Mouse (Mus musculus) neural tube, embryonic 11.5 days (tissue): ENCODE data around the gene Sox2. TPM values are rescaled to one million over a fixed set of nuclear protein-coding genes. Genes with fewer than 3 reads are reported as not detected.

Experiments used
- ATAC-seq: fragments of 200-750 bp; cut with Nextera tagmentation; 2 replicates; pipeline ENCODE4 v1.8.0; 2017; ENCODE audit warnings: moderate number of reproducible peaks, mild to moderate bottlenecking, moderate TSS enrichment, moderate library complexity; ENCODE audit not compliant: insufficient read depth, low FRiP score, low TSS enrichment
- DNase-seq: peaks from one replicate; pipeline ENCODE4 v3.0.0-alpha.2; 2015; ENCODE audit warnings: low spot score
- H3K27ac ChIP-seq: fragments of 300-500 bp; sonication (generic); 2 replicates; pipeline ENCODE4 v1.5.1; 2014; ENCODE audit warnings: low read depth, mild to moderate bottlenecking, low read length
- H3K27me3 ChIP-seq: fragments of 300-500 bp; sonication (generic); 2 replicates; pipeline ENCODE4 v1.6.1; 2014; ENCODE audit warnings: mild to moderate bottlenecking, low read length, mixed read lengths; ENCODE audit not compliant: control insufficient read depth, insufficient read depth
- H3K36me3 ChIP-seq: fragments of 300-500 bp; sonication (generic); 2 replicates; pipeline ENCODE4 v1.6.1; 2014; ENCODE audit warnings: mild to moderate bottlenecking, low read length, moderate library complexity, mixed read lengths; ENCODE audit not compliant: control insufficient read depth, insufficient read depth
- H3K4me1 ChIP-seq: fragments of 300-500 bp; sonication (generic); 2 replicates; pipeline ENCODE4 v1.6.1; 2014; ENCODE audit warnings: low read length, mixed read lengths; ENCODE audit not compliant: control insufficient read depth, insufficient read depth
- H3K4me2 ChIP-seq: fragments of 300-500 bp; sonication (generic); 2 replicates; pipeline ENCODE4 v1.6.1; 2014; ENCODE audit warnings: low read depth, mild to moderate bottlenecking, moderate library complexity
- H3K4me3 ChIP-seq: fragments of 300-500 bp; sonication (generic); 2 replicates; pipeline ENCODE4 v1.5.1; 2014; ENCODE audit warnings: low read depth, low read length
- H3K9ac ChIP-seq: fragments of 300-500 bp; sonication (generic); 2 replicates; pipeline ENCODE4 v1.6.1; 2014; ENCODE audit warnings: mild to moderate bottlenecking, low read length
- H3K9me3 ChIP-seq: fragments of 300-500 bp; sonication (generic); 2 replicates; pipeline ENCODE4 v1.6.1; 2016; ENCODE audit warnings: low read length; ENCODE audit not compliant: control insufficient read depth
- WGBS: fragments of 180-500 bp; shearing (Covaris S2); extraction: QIAGEN DNeasy Blood & Tissue Kit; methylation state at CpG from one replicate; pipeline ENCODE4 v1.1.7; 2014; 5-methylcytosine and 5-hydroxymethylcytosine counted together
- polyA plus RNA-seq: library from polyadenylated mRNA; unstranded; fragments of >200 nt; fragmentation: Nextera tagmentation; extraction: Ambion mirVana; gene quantifications from 2 replicates; pipeline ENCODE4 v1.2.1, GENCODE M21; 2014

Sox2 gene
- polyA plus RNA-seq, 1 experiment from 2014 or later: 36.8 TPM

DNA sequence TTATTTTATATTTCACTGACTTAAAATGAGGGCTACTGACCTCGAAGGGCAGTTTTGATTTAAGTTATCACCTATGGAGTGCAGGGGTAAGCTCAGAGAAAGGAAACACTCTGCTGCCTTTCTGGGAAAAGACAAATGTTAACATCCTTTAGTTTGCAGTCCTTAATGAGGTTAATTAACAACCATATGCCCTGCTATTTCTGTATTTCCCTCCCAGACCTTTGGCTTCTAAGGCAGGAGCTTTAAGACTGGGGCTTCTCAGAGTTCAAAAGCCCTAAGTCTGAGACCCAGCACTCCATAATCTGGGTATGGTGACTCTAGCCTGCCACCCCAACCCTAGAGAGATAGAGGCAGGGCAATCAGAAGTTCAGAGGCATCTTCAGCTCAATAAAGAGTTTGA lies 19.5 kb upstream of the Sox2 start:
- no peak overlapping the region for H3K4me3 ChIP-seq
- no peaks in the 10 kb centered on the region for H3K36me3 ChIP-seq
- no peak overlapping the region for H3K27ac ChIP-seq
- ATAC-seq (no peak), DNase-seq (no peak)
- H3K9ac ChIP-seq: no peak overlapping the region
- H3K9me3 ChIP-seq: no peaks in the 10 kb centered on the region
- H3K4me2 ChIP-seq: no peak overlapping the region
- H3K4me1 ChIP-seq: no peaks in the 10 kb centered on the region
- WGBS: 72% methylated on average over 1 of the region's 1 CpGs
- H3K27me3 ChIP-seq: no peaks in the 10 kb centered on the region

DNA sequence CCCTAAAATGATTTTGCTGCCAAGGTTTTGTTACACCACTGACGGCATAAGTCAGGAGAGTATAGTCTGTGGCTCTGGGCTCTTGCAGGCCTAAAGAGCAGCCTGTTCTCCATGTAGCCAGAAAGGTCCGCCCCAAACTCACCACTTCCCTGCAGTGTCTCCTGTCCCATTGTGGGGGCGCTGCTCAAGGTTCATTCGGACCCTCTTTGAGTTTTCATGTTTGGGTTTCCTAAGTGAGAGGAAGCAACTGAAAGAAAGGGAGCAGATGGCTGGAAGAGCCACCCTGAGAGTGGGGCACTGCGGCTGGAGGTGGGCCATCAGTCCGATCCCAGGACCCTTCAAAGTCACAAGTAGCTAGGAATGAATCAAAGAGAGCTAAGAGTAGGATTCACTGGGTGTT lies 13.2 kb upstream of the Sox2 start:
- Histone ChIP-seq H3K4me1 (peaks cover 15% of the 10 kb centered on the region), H3K4me3 (no peak overlapping the region), H3K36me3 (no peaks in the 10 kb centered on the region), H3K9ac (no peak overlapping the region), H3K27ac (no peak overlapping the region), H3K4me2 (no peak overlapping the region), H3K9me3 (no peaks in the 10 kb centered on the region), H3K27me3 (0 out of 2 replicates have a peak, but pooled peaks cover 3% of the 10 kb centered on the region)
- 49% methylated on average over 6 of the region's 6 CpGs for WGBS
- no peak for ATAC-seq
- no peak for DNase-seq

DNA sequence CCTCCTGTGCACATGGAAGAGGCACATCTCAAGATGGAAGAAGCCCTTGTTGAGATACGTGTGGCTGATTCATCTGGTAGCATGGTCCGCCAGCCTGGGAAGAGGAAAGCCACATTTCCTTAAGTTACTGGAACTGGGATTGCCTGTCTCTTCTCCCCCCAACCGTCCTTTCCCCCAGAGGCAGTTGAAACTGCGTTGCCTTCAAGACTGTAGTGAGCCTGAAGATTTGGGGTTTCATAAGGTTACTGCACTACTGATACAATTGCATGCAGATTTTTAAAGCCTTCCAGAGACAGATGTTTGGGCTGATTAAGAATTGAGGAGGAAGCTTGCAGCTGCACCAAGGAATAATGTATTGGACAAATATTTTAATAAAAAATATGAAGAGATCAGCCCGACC lies 12.7 kb upstream of the Sox2 start:
- DNase-seq: no peak
- H3K9ac ChIP-seq: no peak overlapping the region
- H3K4me3 ChIP-seq: no peak overlapping the region
- peaks cover 8% of the 10 kb centered on the region; the same call in 1 of the 2 replicates for H3K27me3 ChIP-seq
- no peaks in the 10 kb centered on the region for H3K9me3 ChIP-seq
- no peaks in the 10 kb centered on the region for H3K36me3 ChIP-seq
- 26% methylated on average over 5 of the region's 5 CpGs for whole genome bisulfite sequencing
- H3K27ac ChIP-seq: peak overlapping the region; percentile 49; the same call in 1 of the 2 replicates
- no peak overlapping the region for H3K4me2 ChIP-seq
- ATAC-seq: no peak
- H3K4me1 ChIP-seq: peaks cover 20% of the 10 kb centered on the region

DNA sequence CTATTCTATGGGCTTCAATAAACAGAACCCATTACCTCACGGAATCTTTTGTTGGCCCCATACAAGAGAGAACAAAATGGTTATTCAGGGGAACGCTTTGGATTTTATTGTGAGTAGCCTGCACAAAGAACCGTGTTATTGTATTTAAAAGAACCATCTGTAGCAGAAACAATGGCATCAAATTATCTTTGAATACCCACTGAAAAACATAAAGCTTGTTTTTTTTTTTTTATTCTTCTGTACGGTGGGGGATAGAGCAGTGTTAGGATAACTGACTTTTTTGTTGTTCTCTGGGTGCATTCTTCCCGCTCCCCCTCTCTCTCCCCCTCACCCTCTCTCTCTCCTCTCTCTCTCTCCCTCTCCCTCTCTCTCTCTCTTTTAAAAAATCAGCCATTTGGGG lies 12.3 kb upstream of the Sox2 start:
- DNase-seq (no peak), ATAC-seq (no peak)
- Histone ChIP-seq H3K9me3 (no peaks in the 10 kb centered on the region), H3K4me1 (peaks cover 22% of the 10 kb centered on the region), H3K9ac (peak overlapping the region; percentile 45), H3K4me3 (peak overlapping the region; percentile 13; the same call in 1 of the 2 replicates), H3K36me3 (no peaks in the 10 kb centered on the region), H3K27me3 (peaks cover 9% of the 10 kb centered on the region; the same call in 1 of the 2 replicates), H3K4me2 (peak overlapping the region; percentile 42), H3K27ac (peak overlapping the region; percentile 44; the same call in 1 of the 2 replicates)
- WGBS: 18% methylated on average over 5 of the region's 5 CpGs

DNA sequence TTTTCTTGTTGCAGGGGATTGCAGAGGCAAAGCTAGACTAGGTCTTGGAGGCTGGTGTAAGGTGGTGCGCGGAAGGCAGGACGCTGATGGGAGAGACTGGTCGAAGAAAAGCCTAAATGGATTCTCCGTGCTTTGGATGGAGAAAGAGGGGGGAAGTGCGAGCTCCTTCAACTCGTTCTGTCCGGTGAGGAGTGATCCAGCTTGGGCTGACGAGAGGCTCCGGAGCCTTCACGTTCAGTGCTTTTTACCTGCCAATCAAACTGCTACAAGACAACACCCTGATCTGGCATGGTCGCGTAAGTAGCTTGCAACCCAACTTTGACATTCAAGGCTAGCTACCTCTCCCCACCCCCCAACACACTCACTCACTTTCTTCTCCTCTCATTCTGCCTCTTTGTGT lies 11.9 kb upstream of the Sox2 start:
- H3K27ac ChIP-seq: peak overlapping the region; percentile 44; the same call in 1 of the 2 replicates
- H3K4me2 ChIP-seq: peak overlapping the region; percentile 42
- H3K9ac ChIP-seq: peak overlapping the region; percentile 45
- peak overlapping the region; percentile 13; the same call in 1 of the 2 replicates for H3K4me3 ChIP-seq
- peak; percentile 57 for DNase-seq
- ATAC-seq: no peak
- H3K27me3 ChIP-seq: peaks cover 9% of the 10 kb centered on the region; the same call in 1 of the 2 replicates
- no peaks in the 10 kb centered on the region for H3K36me3 ChIP-seq
- H3K9me3 ChIP-seq: no peaks in the 10 kb centered on the region
- 9% methylated on average over 13 of the region's 13 CpGs for WGBS
- H3K4me1 ChIP-seq: peaks cover 22% of the 10 kb centered on the region

DNA sequence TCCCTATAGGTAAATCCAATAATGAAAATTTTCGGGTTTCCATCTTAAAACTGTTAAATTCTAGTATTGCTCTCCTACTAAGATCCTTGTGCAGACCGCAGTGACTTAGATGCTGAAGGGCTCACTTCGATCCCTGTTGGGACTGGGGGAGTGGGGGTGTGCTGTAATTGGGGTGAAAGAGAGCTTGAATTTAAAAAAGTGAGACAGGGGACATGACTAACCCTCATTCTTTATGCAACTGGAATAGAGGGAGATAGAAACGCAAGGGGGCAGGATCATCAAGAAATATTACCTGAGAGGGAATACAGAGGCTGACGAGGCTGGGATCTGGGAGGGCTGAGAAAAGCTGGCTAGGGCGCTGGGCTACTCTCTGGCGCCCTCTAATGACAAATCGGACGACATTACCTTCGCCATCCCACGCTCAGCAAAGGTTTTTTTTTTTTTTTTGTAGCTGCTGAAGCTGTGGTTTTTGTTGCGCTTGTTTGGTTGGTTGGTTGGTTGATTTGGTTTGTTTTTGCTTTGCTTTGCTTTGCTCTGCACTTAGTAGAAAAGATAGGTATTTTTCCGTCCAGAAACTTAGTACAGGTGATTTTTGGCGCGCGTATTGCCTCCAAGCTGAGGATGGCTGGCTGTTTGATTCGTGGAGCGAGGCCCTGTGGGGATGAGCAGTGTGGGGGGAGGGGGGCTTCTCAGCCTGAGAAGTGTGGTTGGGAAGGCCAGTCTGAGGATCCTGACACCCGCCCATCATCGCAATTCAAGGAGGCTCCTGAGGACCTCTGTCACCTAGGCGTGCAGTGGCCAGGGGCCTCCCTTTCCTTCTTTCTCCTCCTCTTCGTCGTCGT lies 11.0 kb upstream of the Sox2 start:
- 3% methylated on average over 24 of the region's 24 CpGs for WGBS
- H3K4me1 ChIP-seq: peaks cover 22% of the 10 kb centered on the region
- peak overlapping the region; percentile 48 for H3K4me2 ChIP-seq
- peaks cover 10% of the 10 kb centered on the region; the same call in 1 of the 2 replicates for H3K27me3 ChIP-seq
- H3K4me3 ChIP-seq: peak overlapping the region; percentile 26
- no peak overlapping the region for H3K27ac ChIP-seq
- ATAC-seq: peak; percentile 27
- 0 out of 2 replicates have a peak overlapping the region, but pooled peaks have one; percentile 26 for H3K9ac ChIP-seq
- DNase-seq: peak; percentile 75
- no peaks in the 10 kb centered on the region for H3K9me3 ChIP-seq
- H3K36me3 ChIP-seq: no peaks in the 10 kb centered on the region

DNA sequence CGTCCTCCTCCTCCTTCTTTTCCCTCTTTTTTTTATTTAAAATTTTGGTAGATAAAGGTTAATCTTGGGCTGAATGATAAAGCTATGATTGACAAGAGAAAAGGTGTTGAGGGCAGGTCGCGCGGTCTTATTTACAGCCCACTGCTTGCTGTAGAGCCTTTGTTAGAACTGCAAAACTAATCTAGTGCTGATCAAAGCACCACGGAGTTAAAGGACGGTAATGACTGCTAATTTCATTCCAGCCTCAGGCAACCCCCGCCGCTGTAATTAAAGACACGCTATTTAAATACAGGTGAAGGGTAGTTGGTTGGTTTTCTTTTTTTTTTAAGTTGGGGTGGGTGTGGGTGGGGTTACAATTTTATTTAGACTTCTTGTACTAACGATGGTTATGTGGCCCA lies 10.3 kb upstream of the Sox2 start:
- no peak for DNase-seq
- Histone ChIP-seq H3K27me3 (peaks cover 11% of the 10 kb centered on the region; the same call in 1 of the 2 replicates), H3K36me3 (no peaks in the 10 kb centered on the region), H3K9me3 (no peaks in the 10 kb centered on the region), H3K27ac (no peak overlapping the region), H3K4me2 (peak overlapping the region; percentile 48), H3K9ac (0 out of 2 replicates have a peak overlapping the region, but pooled peaks have one; percentile 26), H3K4me3 (peak overlapping the region; percentile 26), H3K4me1 (peaks cover 22% of the 10 kb centered on the region)
- 3% methylated on average over 10 of the region's 10 CpGs for WGBS
- no peak for ATAC-seq

DNA sequence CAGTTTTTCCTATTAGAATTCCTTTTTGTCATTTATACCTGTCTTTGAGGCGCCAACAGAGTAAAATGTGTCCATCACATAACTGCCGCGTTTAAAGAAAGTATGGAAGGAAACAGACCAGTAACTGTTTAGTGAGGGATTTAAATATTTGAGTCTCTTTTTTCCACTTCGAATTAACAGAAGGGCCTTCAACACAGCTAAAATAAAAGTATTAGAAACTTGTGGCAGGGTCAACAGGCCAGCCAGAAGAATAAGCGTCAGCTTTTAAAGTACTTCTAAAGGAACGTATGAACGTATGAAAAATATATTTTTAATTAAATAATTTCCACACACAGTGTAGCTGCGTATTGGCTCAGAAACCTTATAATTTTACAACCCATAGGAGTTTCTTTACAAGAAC lies 9.9 kb upstream of the Sox2 start:
- 6% methylated on average over 8 of the region's 8 CpGs for WGBS
- DNase-seq (no peak), ATAC-seq (no peak)
- Histone ChIP-seq H3K4me3 (peak overlapping the region; percentile 26; the same call in 1 of the 2 replicates), H3K27ac (no peak overlapping the region), H3K4me2 (peak overlapping the region; percentile 26; the same call in 1 of the 2 replicates), H3K27me3 (peaks cover 11% of the 10 kb centered on the region; the same call in 1 of the 2 replicates), H3K4me1 (peaks cover 22% of the 10 kb centered on the region), H3K9me3 (no peaks in the 10 kb centered on the region), H3K9ac (no peak overlapping the region), H3K36me3 (no peaks in the 10 kb centered on the region)
